Mouse (Mus musculus) left cerebral cortex, postnatal 36 days (tissue): ENCODE measurements around the gene Prr27. TPM values are rescaled to one million over a fixed set of nuclear protein-coding genes. Genes with fewer than 3 reads are reported as not detected.

Experiments used
- DNase-seq, 2 experiments: peaks; one replicate each; pipeline ENCODE4 v3.0.0; 2021 to 2022; ENCODE audit warnings: low spot score in 2 of 2, mixed read lengths in 1 of 2
- intact Hi-C: fragments of 180-260 bp; cut with DNase I; formaldehyde crosslinking; loops from one replicate; pipeline ENCODE4 v1.15.1; 2025
- total RNA-seq, 2 experiments: library from RNA; stranded (reverse); gene quantifications; 2 replicates each; pipeline ENCODE4 v1.2.3; 2021

Prr27 gene
- not detected for total RNA-seq

GRCm38 (mm10) chr5:87825386-87825785, at the start of gene Prr27:
Prr27 (plus strand) TSS chr5:87825686.
- no peak for DNase-seq
- intact Hi-C loops: no loop called here

GRCm38 (mm10) chr5:87782731-87783130, 42.8 kb upstream of the Prr27 start:
- intact Hi-C loops: loop anchor here (2.0 to 10.0 kb wide), 3 partner anchors 158 to 612 kb away; no protein-coding TSS in a partner anchor
- no peak for DNase-seq

GRCm38 (mm10) chr5:87807782-87808181, 17.7 kb upstream of the Prr27 start, which contains the start of gene Csn1s2b:
Csn1s2b (plus strand) TSS chr5:87808082.
- intact Hi-C loops: no loop called here
- DNase-seq: no peak

- intact Hi-C loops: no loop called here
- no peak for DNase-seq
These were observed 16.2 kb upstream of the Prr27 start for GRCm38 (mm10) chr5:87809253-87809652.

GRCm38 (mm10) chr5:87855136-87855716, 29.7 kb downstream of the Prr27 start:
- intact Hi-C loops: no loop called here
- no peak for DNase-seq

- no peak for DNase-seq
- intact Hi-C loops: no loop called here
These were observed 44.6 kb downstream of the Prr27 start for GRCm38 (mm10) chr5:87870084-87870483.

GRCm38 (mm10) chr5:87871423-87871822, 45.9 kb downstream of the Prr27 start:
- intact Hi-C loops: no loop called here
- no peak for DNase-seq

GRCm38 (mm10) chr5:87884729-87885128, 59.2 kb downstream of the Prr27 start, which contains the start of gene Odam:
Odam (plus strand) TSS chr5:87885029.
- no peak for DNase-seq
- intact Hi-C loops: no loop called here

Other genes starting within 250 kb of the Prr27 start
- not detected for gene Sult1e1, start 234.1 kb upstream of the Prr27 start, total RNA-seq
- not detected for gene Csn1s1, start 159.5 kb upstream of the Prr27 start, total RNA-seq
- gene Csn2, start 126.1 kb upstream of the Prr27 start, total RNA-seq: not detected
- not detected for gene Csn1s2a, start 51.1 kb upstream of the Prr27 start, total RNA-seq
- gene Csn1s2b, start 17.6 kb upstream of the Prr27 start, total RNA-seq: not detected
- gene Odam, start 59.3 kb downstream of the Prr27 start, total RNA-seq: not detected
- not detected for gene Csn3, start 99.9 kb downstream of the Prr27 start, total RNA-seq
- not detected for gene 2310003L06Rik, start 143.8 kb downstream of the Prr27 start, total RNA-seq
- not detected for gene Gm28434, start 143.8 kb downstream of the Prr27 start, total RNA-seq
- gene Cabs1, start 153.8 kb downstream of the Prr27 start, total RNA-seq: not detected
- gene Smr3a, start 176.9 kb downstream of the Prr27 start, total RNA-seq: not detected